Mouse (Mus musculus) heart, postnatal 25 days (tissue): ENCODE results near the gene Runx2. TPM values are rescaled to one million over a fixed set of nuclear protein-coding genes. Genes with fewer than 3 reads are reported as not detected.

Experiments used
- DNase-seq: peaks from one replicate; pipeline ENCODE4 v3.0.0; 2022; ENCODE audit warnings: low spot score
- intact Hi-C: fragments of 180-260 bp; cut with DNase I; formaldehyde crosslinking; loops from one replicate; pipeline ENCODE4 v1.15.1; 2025
- total RNA-seq, 2 experiments: library from RNA; stranded (reverse); gene quantifications; 2 replicates each; pipeline ENCODE4 v1.2.3; 2021

The Runx2 gene
- total RNA-seq, 2 experiments from 2014 or later, result 0.26 to 0.48 TPM

DNA sequence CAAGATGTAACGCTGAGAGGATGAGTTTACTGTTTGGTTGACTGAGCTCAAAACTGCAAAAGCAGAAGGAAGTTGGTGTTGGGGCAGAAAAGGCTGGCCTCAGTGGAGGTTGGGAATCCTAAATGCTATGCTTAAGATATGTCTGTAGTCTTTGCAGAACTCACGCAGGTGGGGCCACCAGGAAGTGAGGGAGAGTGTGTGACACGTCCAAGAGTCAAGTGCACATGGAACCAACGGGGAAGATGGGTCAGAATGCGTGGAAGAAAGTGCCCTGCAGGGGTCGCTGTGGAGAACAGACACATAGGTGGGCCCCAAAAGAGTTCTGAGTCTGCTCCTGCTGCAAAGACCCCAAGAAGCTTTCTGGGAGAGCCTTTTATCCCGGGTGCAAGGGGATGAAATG is 141.8 kb downstream of the Runx2 start:
- intact Hi-C loops, result no loop called here
- DNase-seq, result no peak

DNA sequence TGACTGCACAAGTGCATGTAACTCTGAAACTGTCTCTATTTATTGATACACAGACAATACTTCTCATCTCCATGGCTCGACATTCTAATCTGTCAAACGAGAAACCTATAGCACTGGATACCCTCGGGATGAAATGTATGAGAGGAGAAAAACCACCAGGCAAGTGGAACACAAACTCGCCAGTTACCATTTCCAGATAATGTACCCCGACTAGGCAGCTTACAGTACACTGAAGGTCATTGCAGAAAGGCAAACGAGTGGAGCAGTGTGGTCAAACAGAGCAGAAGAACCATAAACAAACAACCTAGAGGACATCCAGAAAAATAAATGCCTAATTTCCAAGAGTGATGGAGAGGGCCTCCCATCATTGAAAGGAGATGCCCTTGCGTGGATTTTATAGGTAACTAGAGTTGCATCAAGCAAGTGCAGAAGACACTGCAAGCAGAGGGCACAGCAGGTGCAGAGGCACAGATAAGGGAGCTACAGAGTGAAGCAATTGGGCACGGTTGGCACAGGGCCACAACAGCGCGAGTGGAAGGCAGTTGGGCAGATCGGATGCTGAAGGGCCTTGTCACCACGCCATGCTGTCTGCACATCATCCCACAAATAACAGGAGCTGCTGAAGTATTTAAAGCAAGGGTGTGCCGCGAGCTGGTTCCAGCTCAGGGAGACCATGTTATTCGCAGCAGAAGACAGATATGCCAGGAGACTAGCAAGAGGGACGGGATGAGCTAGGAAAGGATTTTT is 142.5 kb downstream of the Runx2 start:
- no peak for DNase-seq
- intact Hi-C loops, result no loop called here

DNA sequence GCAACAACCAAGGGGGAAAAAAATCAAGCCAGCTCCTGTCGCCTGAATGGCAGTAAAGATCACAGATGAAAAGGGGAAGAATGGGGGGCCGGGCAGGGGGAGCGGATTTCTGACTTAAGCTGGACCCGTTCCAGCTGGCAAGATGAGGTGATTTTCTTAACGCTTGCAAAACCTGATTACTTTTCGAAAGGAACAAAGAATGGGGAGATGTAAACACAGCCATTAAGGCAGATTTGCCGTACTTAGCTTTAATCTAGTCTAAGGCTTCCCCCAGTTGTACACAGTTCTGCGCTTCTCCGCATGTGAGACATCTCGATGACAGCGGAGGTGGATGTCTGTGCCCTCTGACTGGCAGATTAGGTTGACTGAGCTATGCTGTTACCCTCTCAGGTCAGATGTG is 144.6 kb downstream of the Runx2 start:
- intact Hi-C loops, result no loop called here
- DNase-seq, result no peak

DNA sequence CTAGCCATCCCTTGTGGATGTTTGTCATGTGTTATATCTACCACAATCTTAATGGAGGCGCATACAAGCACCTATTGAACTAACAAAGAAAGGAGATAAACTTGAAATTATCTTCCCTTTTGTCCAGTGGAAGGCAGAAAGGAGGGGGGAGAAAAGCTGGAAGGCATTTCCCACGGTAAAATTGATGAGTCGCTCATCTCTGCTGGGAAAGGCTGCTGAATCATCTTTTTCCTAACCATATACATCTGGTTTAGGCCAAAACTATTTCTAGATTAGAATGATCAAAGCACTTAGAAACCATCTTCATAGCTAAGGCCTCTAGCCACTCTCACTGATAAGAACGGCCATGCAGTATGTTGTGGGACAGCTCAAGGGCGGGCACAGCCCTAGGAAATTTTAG is 147.3 kb downstream of the Runx2 start:
- no peak for DNase-seq
- intact Hi-C loops, result no loop called here

DNA sequence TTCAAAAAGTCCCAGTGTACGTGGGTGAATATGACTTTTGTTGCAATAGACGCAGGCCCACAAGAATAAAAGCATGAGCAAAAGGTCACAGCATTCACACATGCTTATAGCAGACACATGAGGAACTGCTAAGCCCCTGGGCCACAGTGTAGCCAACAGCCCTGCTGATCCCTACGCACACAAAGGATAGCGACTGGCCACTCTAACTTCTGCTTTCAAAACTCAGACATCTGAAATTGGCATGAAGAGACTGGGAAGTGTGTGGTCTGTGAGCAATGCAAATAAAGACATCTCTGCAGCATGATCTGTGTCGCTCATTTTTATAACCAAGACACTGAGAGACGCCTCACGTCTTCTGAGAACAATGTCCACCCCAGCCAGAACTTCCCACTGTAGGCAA is 150.7 kb downstream of the Runx2 start:
- intact Hi-C loops, result no loop called here
- DNase-seq, result no peak

DNA sequence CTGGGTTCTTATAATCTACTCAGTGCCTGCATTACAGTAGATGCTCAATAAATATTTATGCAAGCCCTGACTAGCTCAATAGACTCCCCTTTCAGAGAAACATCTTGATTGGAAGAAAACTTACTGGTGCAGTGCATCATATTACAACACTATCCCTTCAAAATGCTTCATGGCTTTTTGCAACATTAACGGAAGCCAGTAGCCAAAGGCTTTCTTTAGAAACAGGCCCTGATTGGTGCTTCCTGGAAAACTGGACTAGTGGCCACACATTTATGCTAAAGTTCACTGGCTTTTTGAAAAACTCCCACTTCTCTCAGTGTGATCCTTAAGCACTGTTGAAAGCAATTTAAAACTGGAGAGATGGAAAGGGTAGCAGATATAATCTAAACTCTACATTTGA is 151.4 kb downstream of the Runx2 start:
- intact Hi-C loops, result no loop called here
- DNase-seq, result no peak

DNA sequence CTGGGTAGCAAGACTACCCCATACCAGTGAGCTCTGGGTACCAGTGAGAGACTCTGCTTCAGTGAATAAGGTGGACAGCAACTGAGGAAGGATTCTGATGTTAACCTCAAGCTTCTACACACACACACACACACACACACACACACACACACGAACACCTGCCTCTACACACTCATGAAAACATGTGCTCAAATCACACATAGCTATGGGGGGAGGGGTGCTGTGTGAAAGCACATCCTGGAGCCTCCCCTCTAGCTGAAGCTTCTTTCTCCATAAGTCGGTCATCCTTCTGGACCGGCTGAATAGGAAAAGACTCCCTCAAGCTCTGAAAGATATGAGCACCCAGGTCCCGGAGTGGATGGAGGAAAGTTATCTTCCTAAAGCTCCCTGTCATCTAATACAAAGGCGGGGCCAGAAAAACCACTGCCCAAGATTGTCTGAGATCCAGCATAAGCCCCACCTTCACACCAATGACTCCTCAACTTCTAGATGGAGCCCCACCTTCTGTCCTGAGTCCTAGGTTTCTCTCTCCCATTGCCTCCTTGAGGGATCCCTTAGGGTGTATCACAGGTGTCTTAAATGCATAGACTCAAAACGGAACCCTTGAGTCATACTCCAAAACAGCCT is 152.4 kb downstream of the Runx2 start:
- intact Hi-C loops, result no loop called here
- DNase-seq, result no peak

DNA sequence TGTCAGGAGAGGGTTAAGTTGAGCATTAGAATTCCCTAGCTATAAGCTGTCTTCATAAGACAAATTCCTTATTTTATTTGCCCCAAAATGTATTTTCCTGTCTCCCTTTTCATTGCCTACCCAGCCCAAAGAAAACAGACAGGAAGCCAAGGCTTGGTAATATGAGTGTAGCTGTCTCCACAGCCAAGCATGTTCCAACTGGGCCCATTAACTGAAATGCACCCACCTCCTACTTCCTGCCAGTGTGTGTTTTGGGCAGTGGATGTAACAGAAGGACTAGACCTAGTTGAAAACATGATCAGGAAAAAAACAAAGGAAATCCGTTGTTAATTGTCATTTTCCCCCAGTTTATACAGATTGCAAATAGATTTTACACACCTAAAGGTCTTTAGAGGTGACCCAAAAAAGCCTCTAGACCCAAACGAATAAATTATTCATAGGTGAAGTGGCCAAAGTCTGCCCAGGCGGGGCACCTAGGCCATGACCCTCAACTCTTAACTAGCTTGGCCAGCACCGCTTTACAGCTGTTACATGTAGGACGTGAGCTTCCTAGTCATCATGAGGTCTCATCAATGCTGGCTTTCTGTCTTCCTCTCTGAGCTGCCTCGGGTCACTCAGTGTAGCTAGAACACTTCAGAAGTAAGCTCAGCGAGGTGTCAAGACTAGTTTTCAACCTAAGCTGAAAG is 154.3 kb downstream of the Runx2 start:
- DNase-seq, result no peak
- intact Hi-C loops, result no loop called here

DNA sequence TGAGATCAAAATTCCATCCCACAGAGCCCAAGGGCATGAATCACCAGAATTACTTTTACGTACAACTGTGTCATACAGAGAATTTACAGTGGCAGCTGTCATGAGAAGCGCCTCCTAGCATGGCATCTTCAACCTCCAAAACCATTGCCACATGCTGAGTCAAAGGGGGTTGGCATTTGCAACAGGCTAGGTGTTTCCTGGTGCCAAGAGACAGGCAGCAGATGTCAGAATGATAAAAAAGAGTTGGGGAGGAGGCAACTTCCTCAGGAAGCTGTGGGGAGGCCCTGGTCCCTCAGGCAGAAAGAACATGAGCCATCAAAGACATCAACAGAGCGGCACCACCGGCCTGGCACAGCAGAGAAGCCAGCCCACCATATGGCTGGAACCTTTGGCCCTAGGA is 160.1 kb downstream of the Runx2 start:
- DNase-seq, result no peak
- intact Hi-C loops, result no loop called here

DNA sequence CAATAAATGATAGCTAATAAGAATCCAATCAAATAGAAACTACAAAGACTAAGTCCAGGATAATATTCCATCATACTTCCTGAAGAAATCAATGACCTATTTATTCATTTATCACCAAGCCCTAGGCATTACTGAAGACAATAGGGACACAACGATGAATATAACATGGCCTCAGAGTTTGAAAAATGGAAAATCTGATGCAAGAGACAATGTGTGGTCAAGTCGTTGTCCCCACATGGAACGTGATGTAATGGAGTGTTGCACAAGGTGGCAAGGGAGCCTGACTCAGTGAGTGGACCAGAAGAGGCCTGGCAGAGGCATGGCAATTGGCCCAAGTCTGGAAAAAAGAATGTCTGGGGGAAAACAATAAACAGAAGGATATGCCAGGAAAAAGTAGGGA is 161.5 kb downstream of the Runx2 start:
- no peak for DNase-seq
- intact Hi-C loops, result no loop called here

DNA sequence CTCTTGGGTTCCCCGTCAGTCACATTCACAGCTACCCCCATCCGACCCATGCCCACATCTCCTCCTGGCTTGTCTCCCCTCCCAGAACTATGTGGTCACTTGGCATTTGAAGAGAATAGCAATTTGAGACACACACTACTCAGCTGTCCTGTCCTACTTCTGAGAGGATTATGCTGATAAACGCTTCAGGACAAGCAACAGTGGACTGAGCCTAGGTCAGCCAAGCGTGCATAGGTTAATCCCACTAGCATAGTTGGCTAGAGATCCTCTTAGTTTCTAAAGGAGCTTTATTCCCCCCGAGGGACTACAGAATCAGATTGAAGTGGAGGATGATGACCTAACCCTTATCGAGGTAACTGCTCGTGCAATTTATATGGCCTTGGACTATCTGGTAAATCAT is 162.5 kb downstream of the Runx2 start:
- intact Hi-C loops, result no loop called here
- no peak for DNase-seq

DNA sequence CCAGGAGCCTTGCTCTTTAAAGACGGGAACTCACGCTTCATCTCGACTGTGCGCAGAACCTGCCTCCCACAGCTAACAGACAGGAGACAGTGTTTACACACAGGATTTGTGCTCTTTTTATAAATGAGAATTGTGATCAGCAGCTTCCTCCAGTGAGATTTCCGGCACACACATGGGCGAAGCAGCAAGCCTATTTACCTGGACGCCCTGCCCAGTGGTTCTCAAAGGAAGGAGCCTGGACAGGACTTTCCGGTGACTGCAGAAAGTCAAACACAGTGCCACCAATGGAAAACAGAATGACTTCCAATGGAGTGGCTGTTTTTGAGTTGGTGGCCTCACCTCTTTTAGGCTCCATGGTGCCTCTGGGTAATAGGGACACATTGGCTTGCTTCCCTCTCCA is 163.0 kb downstream of the Runx2 start:
- intact Hi-C loops, result no loop called here
- no peak for DNase-seq

DNA sequence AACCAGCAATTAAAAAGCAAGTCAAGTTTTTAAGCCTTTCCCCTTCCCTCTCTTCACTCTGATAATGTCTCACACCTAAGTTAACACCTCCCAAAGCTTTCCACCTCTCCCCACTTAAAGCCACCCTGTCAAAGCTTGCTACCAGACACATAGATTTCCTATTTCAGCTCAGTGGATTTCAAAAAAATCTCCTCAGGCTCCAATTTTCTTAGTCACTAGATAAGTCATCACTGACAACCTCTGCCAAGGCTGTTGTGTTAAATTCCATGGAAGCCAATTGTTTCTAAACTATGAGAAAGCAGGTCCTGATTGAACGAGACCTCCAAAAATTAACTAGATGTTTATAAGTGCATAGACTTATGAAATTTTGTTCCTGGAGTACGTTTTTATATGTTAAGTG is 164.2 kb downstream of the Runx2 start:
- no peak for DNase-seq

DNA sequence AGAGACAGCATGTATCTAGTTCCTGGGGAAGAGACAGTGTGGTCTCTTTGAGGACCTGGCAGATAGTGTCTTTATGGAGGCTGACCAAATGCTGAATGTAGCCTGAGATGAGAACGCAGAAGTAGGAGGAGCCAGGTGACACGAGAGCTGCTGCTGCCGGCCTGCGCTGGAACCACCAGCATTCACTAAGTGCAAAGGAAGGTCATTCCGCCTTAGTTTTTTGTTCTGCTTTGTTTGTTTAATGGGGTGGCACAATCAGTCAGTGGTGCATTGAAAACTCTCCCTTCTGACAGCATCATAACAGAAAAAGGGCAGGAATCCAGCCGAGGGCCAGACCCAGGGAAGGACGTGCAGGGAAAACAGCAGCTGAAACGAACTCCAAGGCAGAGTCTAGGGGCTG is 165.5 kb downstream of the Runx2 start:
- intact Hi-C loops, result no loop called here
- no peak for DNase-seq

More for the DNA sequence above, 164.2 kb downstream of the Runx2 start:
- intact Hi-C loops, result no loop called here

DNA sequence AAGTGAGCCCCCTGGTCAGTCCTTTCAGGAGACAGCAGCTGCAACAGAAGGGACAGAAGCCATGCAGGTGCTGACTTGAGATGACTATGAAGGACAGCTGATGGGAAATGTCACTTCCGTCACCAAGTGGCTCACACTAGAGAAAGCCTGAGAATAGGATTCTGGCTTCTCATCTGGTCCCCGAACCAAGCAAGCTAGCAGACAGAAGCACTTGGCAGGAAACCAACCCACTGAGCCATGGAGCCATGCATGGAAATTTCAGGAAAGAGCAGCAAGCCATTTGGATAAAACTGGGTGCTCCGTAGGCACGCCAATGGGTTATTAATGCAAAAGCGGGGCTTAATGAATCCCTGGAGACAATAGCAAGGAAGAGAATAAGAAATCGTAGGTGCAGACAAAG is 166.7 kb downstream of the Runx2 start:
- intact Hi-C loops, result no loop called here
- DNase-seq, result no peak

DNA sequence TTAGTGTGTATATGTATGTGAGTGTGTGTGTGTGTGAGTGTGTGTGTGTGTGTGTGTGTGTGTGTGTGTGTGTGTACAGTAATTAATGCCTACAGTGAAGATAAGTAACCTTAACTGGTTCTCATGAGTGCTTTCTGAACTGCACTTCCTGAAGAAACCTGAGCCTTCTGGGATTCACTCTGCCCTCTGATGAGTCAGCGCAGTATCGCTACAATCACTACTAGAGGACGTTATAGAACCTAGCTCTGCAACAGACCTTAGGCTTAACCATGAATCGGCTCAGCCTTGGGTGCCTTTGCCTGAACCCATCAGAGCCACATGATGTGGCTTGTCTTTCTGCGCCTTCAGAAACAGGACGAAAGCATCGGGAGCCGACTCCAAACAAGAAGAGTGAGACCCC is 169.5 kb downstream of the Runx2 start:
- intact Hi-C loops, result no loop called here
- DNase-seq, result no peak

DNA sequence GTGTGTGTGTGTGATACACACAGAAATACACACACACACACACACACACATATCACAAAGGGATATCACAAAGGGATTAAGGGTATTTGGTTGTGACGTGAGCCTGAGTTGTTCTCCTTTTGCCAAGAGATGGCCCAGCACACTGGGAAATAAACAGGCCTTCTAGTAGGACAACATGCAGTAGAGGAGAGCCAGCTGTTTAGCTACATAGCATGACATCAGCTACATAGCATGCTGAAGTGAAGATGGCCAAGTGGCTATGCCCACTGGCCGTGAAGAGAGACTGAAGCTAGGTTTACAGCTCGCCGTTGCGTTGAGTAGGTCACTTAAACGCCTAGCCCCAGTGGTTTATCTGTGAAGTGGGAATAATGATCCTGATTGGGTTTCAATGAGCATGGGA is 171.3 kb downstream of the Runx2 start:
- DNase-seq, result no peak
- intact Hi-C loops, result no loop called here

DNA sequence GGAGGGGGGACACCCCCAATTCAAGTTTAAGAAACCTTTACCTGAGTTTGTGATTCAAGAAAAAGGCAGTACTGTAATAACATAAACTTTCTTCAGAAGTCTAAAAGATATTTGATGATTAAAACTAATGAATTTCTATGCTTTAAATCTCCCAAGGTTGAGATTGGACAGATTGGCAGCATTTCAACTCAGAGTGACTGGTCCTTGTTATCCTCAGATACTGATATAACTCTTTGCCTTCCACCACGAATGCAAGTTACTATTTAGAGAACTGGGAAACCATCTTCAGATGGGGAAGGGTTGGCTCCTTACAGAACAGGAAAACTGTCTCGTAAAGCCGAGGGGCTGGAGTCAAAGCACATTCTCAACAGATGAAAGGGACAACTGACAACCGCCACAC is 172.5 kb downstream of the Runx2 start:
- no peak for DNase-seq

DNA sequence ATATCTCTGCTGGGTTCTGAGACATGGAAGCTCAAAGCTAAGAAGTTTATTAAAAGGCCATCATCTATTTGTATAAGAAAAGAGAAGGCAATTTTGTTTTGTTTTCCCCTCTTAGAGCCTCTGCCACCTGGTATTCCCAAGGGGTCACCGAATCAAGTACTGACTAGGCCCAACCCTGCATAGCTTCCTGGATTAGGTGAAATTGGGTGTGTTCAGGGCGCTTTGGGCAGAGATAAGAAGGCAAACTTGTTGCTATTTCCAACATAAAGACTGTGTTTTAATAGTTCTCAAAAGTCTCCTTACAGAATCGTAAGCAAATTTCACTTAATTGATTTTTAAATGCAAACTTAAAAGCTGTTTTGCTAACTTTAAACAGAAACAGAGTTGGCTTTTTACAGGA is 173.7 kb downstream of the Runx2 start:
- DNase-seq, result no peak
- intact Hi-C loops, result no loop called here

More for the DNA sequence above, 172.5 kb downstream of the Runx2 start:
- intact Hi-C loops, result no loop called here

DNA sequence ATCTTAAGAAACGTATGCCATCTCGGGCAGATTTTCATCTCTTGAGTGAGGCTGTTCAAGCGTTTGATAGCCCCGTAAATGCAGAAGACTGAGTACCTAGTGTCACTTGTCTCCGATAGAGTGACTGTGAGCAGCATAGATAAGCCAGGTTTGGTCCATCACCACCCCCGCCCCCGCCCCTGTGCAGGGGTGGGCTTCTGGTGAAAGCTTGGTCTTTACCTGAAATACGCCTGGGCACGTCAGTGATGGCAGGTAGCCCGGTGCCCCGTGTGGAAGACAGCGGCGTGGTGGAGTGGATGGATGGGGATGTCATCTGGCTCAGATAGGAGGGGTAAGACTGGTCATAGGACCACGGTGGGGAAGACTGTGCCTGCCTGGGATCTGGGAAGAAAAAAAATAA is 175.2 kb downstream of the Runx2 start:
- intact Hi-C loops, result no loop called here

DNA sequence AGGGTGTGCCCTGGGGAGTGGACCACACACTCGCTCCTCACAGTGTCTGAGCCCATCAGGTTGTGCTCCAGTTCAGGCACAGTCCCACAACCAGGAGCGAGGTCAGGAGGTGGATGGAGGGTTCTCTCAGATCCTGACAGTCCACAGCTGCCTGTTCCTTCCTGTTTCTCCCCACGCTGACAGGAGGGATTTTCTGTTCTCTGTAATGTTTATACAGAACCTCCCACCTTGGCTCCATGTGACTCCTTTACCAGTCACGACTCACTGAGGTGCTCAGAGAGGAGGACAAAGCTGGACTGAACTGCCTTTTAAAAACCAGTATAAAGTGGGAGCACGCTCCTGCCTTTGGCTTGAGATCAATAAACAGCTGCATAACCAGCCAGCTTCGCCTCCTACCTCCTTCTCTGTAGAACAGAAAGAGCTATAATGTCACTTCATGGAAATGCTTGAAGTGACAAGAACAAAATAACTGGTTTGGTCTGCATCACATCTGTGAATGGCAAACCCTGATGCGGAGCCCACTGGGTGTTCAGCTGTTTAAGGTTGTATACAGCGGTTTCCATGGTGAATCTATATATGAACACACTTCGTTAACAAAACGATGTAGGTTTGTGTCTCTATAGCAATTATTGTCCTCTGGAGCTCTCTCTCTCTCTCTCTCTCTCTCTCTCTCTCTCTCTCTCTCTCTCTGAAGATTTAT is 177.3 kb downstream of the Runx2 start:
- intact Hi-C loops, result no loop called here

More for the DNA sequence above, 175.2 kb downstream of the Runx2 start:
- DNase-seq, result no peak

More for the DNA sequence above, 177.3 kb downstream of the Runx2 start:
- DNase-seq, result no peak
